Mouse (Mus musculus): ENCODE results near the gene Slc19a1. TPM values are rescaled to one million over a fixed set of nuclear protein-coding genes. Genes with fewer than 3 reads are reported as not detected.
A peak's percentile ranks its signal among the peaks of the same experiment; 100 is the strongest.

The Slc19a1 gene
- total RNA-seq, 2 experiments from 2014 or later = 6.5 to 7.0 TPM

GRCm38 (mm10) chr10:77032591-77033322, 716 bp downstream of the Slc19a1 start:
- DNase-seq = peak; percentile 90

GRCm38 (mm10) chr10:77033323-77034025, 1.4 kb downstream of the Slc19a1 start:
- peak; percentile 52 for DNase-seq

- no peak for DNase-seq
Observed at GRCm38 (mm10) chr10:77035487-77035886, 3.4 kb downstream of the Slc19a1 start.

GRCm38 (mm10) chr10:77038579-77039174, 6.6 kb downstream of the Slc19a1 start:
- DNase-seq = no peak

DNA sequence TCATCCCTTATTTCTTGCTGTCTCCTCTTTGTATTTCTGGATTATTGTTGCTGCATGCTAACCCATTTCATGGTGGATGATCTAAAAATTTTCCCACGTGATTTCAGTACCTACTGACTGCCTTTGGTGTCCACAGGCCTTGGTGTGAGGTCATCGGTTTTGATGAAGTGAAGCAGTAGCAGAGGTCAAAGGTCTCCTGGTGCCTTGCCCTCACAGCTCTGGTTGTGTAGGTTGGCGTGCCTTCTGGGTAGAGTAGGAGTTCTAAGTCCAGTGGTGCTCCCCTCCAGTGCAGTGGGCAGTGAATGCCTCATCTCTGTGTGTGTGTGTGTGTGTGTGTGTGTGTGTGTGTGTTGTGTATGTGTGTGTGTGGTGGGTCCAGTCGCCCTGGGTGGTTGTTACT, 16.2 kb downstream of the Slc19a1 start:
- DNase-seq = no peak

DNA sequence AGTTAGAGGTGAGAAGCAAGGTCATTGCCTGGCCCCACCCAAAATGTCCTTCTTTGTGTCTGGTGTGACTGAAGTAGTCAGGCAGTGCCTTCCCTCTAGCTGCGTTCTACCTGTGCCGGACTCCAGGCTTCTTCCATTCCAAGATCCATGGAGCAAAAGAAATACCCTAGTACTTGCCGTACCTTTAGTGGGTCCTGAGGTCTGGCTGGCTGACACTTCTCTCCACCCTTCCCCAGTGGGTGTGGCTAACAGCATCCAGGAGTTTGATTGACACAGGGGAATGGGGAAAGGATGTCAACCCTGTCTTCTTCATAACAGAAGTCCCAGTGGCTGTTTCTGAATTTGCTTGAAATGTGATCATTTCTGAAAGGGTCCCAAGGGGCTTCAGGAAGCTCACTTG, 16.6 kb downstream of the Slc19a1 start:
- no peak for DNase-seq

DNA sequence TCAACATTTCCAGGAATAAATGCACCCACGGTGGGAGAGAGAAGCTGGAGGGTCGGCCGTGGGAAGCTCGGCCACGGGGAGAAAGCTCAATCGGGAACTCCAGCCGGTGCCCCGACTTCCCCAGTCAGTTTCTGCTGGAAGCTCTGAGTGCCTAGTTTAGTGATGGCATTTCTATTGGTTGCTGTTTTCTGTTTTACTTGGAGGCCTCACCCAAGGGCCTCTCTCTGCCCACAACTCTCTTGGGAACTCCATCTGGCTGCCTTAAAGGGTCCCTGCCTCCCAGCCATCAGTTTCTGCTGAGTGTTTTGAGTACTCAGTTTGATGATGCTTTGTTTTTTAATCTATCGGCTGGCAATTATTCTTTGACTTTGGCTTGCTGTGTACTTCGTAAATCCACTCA, 24.7 kb downstream of the Slc19a1 start:
- no peak for DNase-seq

DNA sequence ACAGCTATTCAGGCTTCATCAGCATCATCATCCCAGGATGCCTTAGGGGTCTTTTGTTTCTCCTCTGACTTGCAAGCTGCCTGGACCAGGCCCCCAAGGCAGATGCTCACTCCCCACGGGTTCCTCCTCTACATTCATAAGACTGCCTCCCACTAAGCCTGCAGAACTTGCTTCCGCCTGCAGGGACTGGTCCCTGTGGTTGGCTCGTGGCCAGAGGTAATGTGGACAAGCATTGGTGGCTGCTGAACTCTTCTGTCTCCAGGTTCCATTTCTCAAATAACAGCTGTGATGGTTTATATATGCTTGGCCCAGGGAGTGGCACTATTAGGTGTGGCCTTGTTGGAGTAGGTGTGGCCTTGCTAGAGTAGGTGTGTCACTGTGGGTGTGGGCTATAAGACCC, 29.4 kb downstream of the Slc19a1 start:
- DNase-seq = peak; percentile 31

DNA sequence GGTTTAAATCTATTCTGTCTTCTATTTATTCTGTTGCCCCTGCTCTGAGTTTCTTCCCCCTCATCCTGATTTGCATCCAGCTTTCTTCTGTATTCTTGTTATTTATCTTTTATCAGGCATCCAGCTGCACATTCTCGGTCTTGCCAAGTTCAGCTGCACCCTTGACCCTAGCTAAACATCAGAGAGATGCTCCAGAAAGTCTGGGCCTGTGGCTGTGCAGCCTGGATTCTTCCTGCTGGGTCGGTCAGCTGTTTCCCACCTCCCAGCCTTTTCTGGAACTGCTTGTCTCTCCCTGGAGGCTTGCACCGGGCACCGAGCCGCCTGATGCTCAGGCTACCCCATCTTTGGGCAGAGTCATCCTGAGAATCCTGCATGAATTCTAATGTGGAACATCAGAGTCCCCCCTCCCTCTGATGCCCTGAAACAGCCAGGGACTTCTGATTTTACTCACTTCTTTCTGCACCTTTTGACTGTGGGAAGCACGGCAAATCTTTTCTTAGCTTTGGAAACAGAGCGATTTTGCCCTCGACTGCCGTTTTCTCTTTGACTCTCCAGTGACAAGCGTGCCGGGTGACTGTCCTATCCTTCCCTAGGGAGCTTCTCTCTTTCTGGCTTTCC, 30.5 kb downstream of the Slc19a1 start:
- DNase-seq = peak; percentile 37

GRCm38 (mm10) chr10:77064239-77064638, 32.2 kb downstream of the Slc19a1 start:
- no peak for DNase-seq

- no peak for DNase-seq
Observed at GRCm38 (mm10) chr10:77064659-77065058, 32.6 kb downstream of the Slc19a1 start.

DNA sequence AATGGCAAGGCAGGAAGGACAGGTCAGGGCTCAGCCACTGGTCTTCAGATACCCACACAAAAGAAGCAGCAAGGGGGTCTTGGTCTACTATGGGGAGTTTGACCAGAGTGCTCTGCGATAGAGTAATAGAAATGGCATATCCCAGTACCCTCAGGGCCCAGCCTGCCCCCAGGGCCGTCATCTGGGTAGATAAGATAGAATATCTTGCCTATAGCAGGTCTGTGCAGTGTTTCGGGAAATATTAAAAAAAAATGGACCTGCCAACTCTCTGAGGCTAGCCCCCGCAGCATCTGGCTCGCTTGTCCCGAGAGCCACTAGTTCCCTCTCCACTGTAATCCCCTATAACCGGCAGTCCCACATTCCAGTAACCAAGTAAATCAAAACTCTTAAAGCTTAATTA, 36.4 kb downstream of the Slc19a1 start:
- DNase-seq = no peak

- peak; percentile 60 for DNase-seq
Observed at GRCm38 (mm10) chr10:77070072-77070471, 38.0 kb downstream of the Slc19a1 start.

GRCm38 (mm10) chr10:77074276-77074974, 42.4 kb downstream of the Slc19a1 start:
- no peak for DNase-seq

DNA sequence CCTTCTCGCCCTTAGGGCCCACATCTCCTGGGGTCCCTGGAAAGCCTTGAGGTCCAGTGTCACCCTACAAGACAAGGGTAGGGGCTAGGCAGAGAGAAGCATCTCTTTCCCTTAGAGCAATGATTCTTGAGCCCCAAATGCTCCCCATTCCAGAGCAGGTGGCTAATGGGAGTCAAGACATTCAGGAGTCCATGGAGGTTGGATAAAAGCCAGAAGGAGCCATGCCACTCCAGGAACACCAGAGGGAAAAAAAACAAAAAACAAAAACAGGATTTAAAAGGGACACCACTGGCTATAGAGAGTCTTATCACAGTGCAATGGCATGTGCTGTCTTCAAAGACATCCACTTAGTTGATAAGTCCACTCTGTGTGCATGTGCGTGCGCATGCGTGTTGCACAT, 46.4 kb downstream of the Slc19a1 start:
- DNase-seq = no peak

- DNase-seq = no peak
Observed at GRCm38 (mm10) chr10:77078961-77079360, 46.9 kb downstream of the Slc19a1 start.

DNA sequence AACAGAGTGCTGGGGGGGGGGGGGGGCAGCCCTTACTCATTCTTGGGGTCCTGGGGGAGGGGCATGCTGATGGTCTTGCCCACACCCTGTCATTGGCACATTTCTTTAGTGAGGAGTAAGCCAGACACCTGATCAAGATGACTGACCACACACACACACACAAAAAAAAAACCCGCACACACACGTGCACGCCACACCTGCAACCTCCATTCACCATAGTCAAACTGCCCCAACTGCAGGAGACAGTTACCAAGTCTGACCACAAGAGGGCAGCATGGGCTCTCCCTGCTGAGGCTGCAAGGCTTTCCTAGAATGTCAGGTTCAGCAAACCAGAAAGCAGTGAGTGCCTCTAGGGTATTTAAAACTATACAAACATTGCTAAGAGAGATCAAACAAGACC, 50.4 kb downstream of the Slc19a1 start:
- DNase-seq = peak; percentile 76

GRCm38 (mm10) chr10:77082921-77083320, 50.9 kb downstream of the Slc19a1 start:
- DNase-seq = no peak

DNA sequence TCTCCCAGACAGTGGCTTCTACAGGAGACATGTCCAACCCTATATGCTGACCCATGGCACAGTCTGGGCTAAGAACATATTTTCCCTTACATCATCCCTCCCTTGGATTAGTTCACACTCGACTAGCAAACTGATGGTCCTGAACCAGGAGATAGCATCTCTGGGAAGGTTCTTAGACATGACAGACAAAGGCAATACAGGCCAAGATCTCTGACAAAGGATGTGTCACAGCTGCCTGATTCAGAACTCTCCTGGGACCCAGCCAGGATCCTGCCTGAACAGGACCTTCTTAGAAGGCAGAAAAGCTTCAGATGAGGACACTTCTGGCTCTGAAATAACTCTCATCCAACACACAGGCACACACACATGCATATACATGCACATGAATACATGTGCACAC, 52.5 kb downstream of the Slc19a1 start:
- no peak for DNase-seq

GRCm38 (mm10) chr10:77089336-77089735, 57.3 kb downstream of the Slc19a1 start:
- peak; percentile 59 for DNase-seq

DNA sequence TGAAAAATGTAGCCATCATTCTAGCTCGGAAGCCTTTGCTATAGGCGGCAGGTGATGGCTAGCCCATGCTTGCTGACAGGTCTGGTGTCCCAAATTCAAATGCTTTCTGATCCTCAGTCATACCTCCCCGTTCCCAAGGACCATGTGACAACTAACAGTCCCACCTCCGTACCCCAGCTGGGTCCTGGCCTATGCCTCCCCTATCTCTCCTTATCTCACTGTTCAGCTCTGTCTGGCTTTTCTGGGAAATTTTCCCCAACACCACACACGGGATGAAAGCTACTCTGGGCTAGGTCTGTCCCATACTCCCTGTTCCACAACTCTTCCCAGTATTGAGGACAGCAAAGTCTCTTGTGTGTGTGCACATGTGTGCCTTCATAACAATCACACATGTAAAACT, 58.0 kb downstream of the Slc19a1 start:
- no peak for DNase-seq

- DNase-seq = no peak
Observed at GRCm38 (mm10) chr10:77091538-77092097, 59.6 kb downstream of the Slc19a1 start.
